Mouse (Mus musculus): ENCODE data around the gene Tead1. TPM values are rescaled to one million over a fixed set of nuclear protein-coding genes. Genes with fewer than 3 reads are reported as not detected.

Tead1 gene
- polyA plus RNA-seq, 1 experiment from 2014 or later, result 15.0 TPM

DNA sequence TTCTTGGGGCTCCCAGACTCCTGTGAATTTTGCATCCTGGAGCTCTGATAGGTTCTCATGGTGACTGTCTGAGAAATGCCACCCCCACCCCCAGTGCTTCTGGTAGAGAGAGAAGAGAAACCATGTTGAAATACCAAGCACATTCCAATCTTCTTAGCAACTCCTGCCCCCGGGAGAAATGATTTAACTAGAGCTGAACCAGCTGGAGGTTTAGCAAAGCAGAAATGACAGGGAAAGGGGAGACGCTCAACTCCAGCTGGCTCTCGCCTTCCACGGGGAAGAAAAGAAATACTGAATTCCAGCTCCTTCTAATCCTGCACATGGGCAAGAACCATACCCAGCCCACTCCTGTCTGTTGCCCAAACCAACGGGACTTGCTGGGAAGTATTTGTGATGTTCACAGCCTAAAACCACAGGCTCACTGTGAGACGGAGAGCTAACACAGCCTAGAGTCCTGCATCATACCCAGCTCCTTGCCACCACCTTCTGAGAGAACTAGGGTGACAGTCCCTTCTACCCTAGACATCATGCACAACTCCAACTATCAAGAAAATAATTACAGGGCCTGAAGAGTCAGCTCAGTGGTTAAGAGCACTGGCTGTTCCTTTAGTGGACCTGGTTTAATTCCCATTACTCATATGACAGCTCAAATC, 15.7 kb upstream of the Tead1 start:
- Histone ChIP-seq H3K4me3 (no peak overlapping the region), H3K27ac (0 out of 2 replicates have a peak overlapping the region, but pooled peaks have one; percentile 13), H3K27me3 (replicated peaks) (no peaks in the 10 kb centered on the region), H3K36me3 (replicated peaks) (no peaks in the 10 kb centered on the region), H3K9me3 (no peaks in the 10 kb centered on the region), H3K4me2 (no peak overlapping the region; the same call in 1 of the 2 replicates), H3K9ac (no peak overlapping the region), H3K4me1 (peaks cover 8% of the 10 kb centered on the region; the same call in 1 of the 2 replicates)
- 16% methylated on average over 6 of the region's 6 CpGs for WGBS
- ATAC-seq (replicated peaks), result no peak

- 95% methylated on average over 2 of the region's 2 CpGs for WGBS
- no peaks in the 10 kb centered on the region for H3K36me3 ChIP-seq (replicated peaks)
- ATAC-seq (replicated peaks), result no peak
- H3K27ac ChIP-seq, result no peak overlapping the region
- H3K9ac ChIP-seq, result no peak overlapping the region
- no peaks in the 10 kb centered on the region for H3K9me3 ChIP-seq
- no peak overlapping the region for H3K4me2 ChIP-seq
- H3K4me1 ChIP-seq, result no peaks in the 10 kb centered on the region
- H3K27me3 ChIP-seq (replicated peaks), result no peaks in the 10 kb centered on the region
- H3K4me3 ChIP-seq, result no peak overlapping the region
Measured at GRCm38 (mm10) chr7:112669993-112670392, 9.1 kb upstream of the Tead1 start.

- ATAC-seq (replicated peaks), result peak; percentile 62
- no peaks in the 10 kb centered on the region for H3K9me3 ChIP-seq
- 0 out of 2 replicates have a peak, but pooled peaks cover 3% of the 10 kb centered on the region for H3K27me3 ChIP-seq (replicated peaks)
- WGBS, result under 1% methylated on average over 43 of the region's 44 CpGs
- H3K27ac ChIP-seq, result peak overlapping the region; percentile 78
- no peaks in the 10 kb centered on the region for H3K36me3 ChIP-seq (replicated peaks)
- peak overlapping the region; percentile 68 for H3K4me3 ChIP-seq
- peak overlapping the region; percentile 98 for H3K4me2 ChIP-seq
- peaks cover 42% of the 10 kb centered on the region for H3K4me1 ChIP-seq
- H3K9ac ChIP-seq, result peak overlapping the region; percentile 52
Measured at GRCm38 (mm10) chr7:112678418-112679170, 524 bp upstream of the Tead1 start.

DNA sequence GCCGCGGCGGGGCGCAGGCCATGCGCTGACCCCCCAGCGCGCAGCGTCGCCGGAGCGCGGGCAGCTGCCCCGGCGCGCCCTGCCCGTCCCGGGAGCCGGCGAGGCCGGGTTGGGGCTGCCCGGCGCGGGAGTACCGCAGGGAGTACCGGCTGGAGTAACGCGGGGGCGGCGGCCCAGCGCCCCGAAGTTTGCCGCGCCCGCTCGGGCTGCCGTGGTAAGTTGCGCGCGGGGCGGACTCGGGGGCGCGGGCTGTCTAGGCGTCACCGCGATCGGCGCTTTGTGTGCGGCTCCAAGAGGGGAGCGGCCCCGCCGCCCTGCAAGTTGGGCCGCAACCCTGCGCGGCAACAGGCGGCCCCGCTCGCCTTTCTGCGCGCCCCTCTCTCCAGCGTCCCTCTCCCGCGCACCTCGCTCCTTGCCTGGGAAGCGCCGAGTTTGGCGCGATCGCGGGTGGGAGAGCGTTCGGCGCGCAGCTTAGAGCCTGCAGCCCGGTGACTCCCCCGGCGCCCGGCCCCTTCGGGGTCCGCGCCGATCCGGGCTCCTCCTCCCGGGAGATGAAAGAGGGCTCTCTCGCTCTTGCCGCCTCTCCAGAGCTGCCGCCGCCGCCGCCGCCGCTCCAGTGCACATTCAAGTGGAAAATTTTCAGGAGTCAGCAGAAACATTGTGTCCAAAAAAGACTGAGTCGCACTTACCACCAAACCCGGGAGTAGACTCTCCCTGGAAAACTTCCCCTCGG, 561 bp downstream of the Tead1 start:
- ATAC-seq (replicated peaks), result peak; percentile 65
- H3K9me3 ChIP-seq, result no peaks in the 10 kb centered on the region
- 0 out of 2 replicates have a peak, but pooled peaks cover 3% of the 10 kb centered on the region for H3K27me3 ChIP-seq (replicated peaks)
- peak overlapping the region; percentile 78 for H3K27ac ChIP-seq
- under 1% methylated on average over 69 of the region's 95 CpGs for WGBS
- peak overlapping the region; percentile 68 for H3K4me3 ChIP-seq
- H3K36me3 ChIP-seq (replicated peaks), result no peaks in the 10 kb centered on the region
- H3K4me2 ChIP-seq, result peak overlapping the region; percentile 98
- peaks cover 46% of the 10 kb centered on the region for H3K4me1 ChIP-seq
- peak overlapping the region; percentile 52 for H3K9ac ChIP-seq

GRCm38 (mm10) chr7:112680498-112681251, 1.6 kb downstream of the Tead1 start:
- Histone ChIP-seq H3K4me1 (peaks cover 56% of the 10 kb centered on the region), H3K9me3 (no peaks in the 10 kb centered on the region), H3K4me2 (peak overlapping the region; percentile 98), H3K4me3 (peak overlapping the region; percentile 68), H3K27ac (peak overlapping the region; percentile 52; the same call in 1 of the 2 replicates), H3K9ac (peak overlapping the region; percentile 42), H3K36me3 (replicated peaks) (no peaks in the 10 kb centered on the region), H3K27me3 (replicated peaks) (0 out of 2 replicates have a peak, but pooled peaks cover 3% of the 10 kb centered on the region)
- ATAC-seq (replicated peaks), result no peak
- WGBS, result 2% methylated on average over 22 of the region's 22 CpGs

DNA sequence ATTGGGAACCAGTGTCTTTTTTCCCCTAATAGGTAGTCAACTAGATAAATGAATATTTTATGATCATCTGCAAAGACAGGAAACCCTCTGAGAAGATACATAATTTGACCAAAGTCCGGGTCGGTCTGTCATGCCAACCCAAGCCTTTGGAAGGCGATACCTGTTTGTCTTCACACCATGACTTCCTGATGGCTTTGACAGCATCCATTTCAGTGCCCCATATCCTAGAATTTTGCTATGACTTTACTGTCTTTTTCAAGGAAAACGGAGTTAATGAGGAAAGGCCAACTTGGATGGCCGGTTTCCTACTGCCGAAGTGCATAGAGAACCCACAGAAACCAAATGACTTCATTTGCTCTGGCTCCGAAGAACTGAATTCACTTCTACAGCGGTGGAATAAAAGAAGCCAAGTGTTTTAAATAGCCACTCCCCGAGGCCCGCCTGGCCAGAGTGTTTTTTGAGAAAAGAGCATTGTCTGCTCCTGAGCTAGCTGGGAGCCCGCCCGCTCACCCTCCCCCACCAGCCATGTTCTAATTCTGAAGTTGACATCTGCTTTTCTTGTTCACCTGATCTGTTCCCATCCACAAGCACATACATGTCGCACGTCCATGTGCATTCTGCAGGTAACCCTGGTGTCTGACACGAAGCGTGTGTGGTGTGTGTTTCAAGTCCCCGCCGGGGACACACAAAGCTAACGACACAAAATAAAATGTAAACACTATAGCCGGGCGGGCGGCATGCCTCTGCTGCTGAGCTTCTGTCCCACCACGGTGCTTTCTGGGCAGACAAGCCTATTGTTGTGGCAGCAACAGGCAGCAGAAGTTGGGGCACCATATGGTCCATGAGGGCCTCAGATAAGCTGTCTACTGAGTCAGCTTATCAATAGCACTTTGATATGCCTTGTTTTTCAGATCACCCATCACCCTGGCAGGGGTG, 5.8 kb downstream of the Tead1 start:
- Histone ChIP-seq H3K27me3 (replicated peaks) (0 out of 2 replicates have a peak, but pooled peaks cover 3% of the 10 kb centered on the region), H3K4me3 (0 out of 2 replicates have a peak overlapping the region, but pooled peaks have one; percentile 6), H3K9ac (no peak overlapping the region), H3K4me1 (peaks cover 53% of the 10 kb centered on the region), H3K4me2 (peak overlapping the region; percentile 25; the same call in 1 of the 2 replicates), H3K9me3 (no peaks in the 10 kb centered on the region), H3K36me3 (replicated peaks) (no peaks in the 10 kb centered on the region), H3K27ac (peak overlapping the region; percentile 28; the same call in 1 of the 2 replicates)
- 9% methylated on average over 23 of the region's 23 CpGs for WGBS
- 0 out of 2 replicates have a peak, but pooled peaks have one; percentile 16 for ATAC-seq (replicated peaks)

DNA sequence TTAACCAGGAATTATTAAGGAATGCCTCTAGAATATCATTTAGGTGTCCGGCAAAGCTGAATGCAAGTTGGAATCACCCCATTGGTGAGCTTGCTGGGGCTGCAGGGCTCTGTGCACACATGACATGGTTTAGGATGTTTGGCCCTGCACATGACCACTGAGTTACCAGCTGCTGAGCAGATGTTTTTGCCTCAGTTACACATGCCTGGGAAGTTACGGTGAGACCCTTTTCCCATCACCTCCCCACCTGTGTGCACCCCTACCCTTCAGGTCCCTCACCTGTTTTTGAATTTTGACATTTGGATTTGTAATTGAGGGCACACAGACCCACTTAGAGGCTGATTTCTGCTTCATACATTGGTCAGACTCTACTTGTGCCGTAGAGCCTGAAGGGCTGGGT, 6.9 kb downstream of the Tead1 start:
- Histone ChIP-seq H3K4me3 (no peak overlapping the region), H3K36me3 (replicated peaks) (no peaks in the 10 kb centered on the region), H3K4me2 (no peak overlapping the region), H3K9ac (no peak overlapping the region), H3K4me1 (peaks cover 43% of the 10 kb centered on the region), H3K27me3 (replicated peaks) (0 out of 2 replicates have a peak, but pooled peaks cover 3% of the 10 kb centered on the region), H3K9me3 (no peaks in the 10 kb centered on the region), H3K27ac (no peak overlapping the region)
- WGBS, result 57% methylated on average over 3 of the region's 3 CpGs
- no peak for ATAC-seq (replicated peaks)

DNA sequence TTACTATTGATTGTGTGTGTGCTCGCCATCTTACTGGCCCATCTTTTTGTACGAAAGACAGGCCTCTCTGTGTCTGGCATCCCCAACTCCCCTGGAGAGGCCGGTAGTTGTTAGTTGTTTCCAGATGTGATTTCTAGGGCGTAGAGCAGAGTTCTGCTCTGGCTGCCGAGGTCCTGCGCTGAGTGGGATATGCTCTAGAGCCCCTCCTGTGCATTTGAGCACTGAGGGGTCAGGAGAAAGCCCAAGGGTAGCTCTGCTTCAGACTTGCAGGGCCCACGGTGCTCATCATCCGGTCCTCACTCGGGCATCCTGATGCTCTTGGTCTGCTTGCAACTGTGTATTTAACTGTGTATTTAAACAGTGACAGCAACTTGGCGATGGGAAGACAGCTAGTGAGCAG, 7.5 kb downstream of the Tead1 start:
- H3K9ac ChIP-seq, result no peak overlapping the region
- H3K9me3 ChIP-seq, result no peaks in the 10 kb centered on the region
- H3K27ac ChIP-seq, result no peak overlapping the region
- WGBS, result 44% methylated on average over 10 of the region's 10 CpGs
- peaks cover 44% of the 10 kb centered on the region for H3K4me1 ChIP-seq
- no peak overlapping the region for H3K4me3 ChIP-seq
- no peaks in the 10 kb centered on the region for H3K36me3 ChIP-seq (replicated peaks)
- no peak for ATAC-seq (replicated peaks)
- no peak overlapping the region for H3K4me2 ChIP-seq
- H3K27me3 ChIP-seq (replicated peaks), result 0 out of 2 replicates have a peak, but pooled peaks cover 3% of the 10 kb centered on the region

GRCm38 (mm10) chr7:112688425-112689001, 9.4 kb downstream of the Tead1 start:
- H3K27me3 ChIP-seq (replicated peaks), result no peaks in the 10 kb centered on the region
- 38% methylated on average over 9 of the region's 9 CpGs for WGBS

DNA sequence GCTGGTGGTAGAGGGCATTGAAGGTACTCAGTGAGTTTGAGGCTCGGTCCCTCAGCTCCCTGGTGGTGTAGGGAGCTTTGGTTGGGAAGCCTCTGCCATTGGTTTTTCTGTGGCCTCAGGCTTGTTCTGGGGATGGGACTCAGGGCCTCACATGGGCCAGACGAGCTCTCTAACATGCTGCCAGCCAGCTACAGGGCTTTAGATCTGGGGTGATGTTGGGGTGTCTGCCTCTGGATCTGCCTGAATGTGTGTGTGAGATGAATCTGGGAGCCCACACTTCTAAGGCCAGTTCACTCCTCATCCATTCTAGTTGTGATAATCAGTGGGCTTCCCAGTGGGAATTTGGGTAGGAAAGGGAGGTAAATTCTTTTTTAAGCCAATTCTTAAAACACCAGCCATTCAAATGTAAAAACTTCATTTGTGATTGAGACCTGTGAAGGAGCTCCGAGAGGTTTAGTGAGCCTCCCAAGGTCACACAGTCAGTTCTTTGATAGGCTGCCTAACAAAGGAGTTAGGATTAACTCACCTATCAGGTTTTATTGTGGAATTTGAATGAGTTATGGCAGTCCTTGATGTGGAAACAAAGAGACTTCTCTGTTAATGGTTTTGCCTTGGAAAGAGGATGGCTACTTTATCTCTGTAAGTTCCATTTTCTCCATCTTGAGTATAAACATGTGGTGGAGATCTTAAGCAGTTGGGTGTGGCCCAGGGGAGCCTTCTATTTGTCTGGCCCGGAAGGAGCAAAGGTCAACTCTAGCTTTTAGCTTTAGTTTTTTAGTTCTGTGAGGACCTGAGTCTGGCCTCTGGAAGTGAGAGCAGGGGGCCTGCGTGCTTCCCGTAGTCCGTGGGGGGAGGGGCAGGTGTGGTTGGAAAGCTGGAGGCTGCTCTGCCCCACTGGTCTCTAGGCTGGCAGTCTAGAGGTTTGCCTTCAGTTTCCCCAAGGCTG, 12.0 kb downstream of the Tead1 start:
- Histone ChIP-seq H3K4me3 (no peak overlapping the region), H3K36me3 (replicated peaks) (no peaks in the 10 kb centered on the region), H3K4me2 (no peak overlapping the region), H3K9ac (no peak overlapping the region), H3K27ac (no peak overlapping the region), H3K27me3 (replicated peaks) (no peaks in the 10 kb centered on the region), H3K9me3 (no peaks in the 10 kb centered on the region), H3K4me1 (peaks cover 18% of the 10 kb centered on the region)
- 23% methylated on average over 7 of the region's 7 CpGs for WGBS
- ATAC-seq (replicated peaks), result no peak

More at GRCm38 (mm10) chr7:112688425-112689001, 9.4 kb downstream of the Tead1 start:
- ATAC-seq (replicated peaks), result no peak
- peaks cover 29% of the 10 kb centered on the region for H3K4me1 ChIP-seq
- H3K9ac ChIP-seq, result no peak overlapping the region
- no peaks in the 10 kb centered on the region for H3K36me3 ChIP-seq (replicated peaks)
- H3K27ac ChIP-seq, result no peak overlapping the region
- no peak overlapping the region for H3K4me3 ChIP-seq
- no peaks in the 10 kb centered on the region for H3K9me3 ChIP-seq
- H3K4me2 ChIP-seq, result no peak overlapping the region

All from midbrain, embryonic 15.5 days (tissue).